Mouse (Mus musculus): ENCODE results near the gene Coq4.

GRCm38 (mm10) chr2:29817426-29818232, 30.3 kb downstream of the Coq4 start:
- TF ChIP-seq CTCF (IDR thresholded peaks at IDR 0.05; ENCODE audit: low read depth, low read length), result peak; percentile 60
- no peak for TF ChIP-seq POLR2A (IDR thresholded peaks at IDR 0.05; ENCODE audit: borderline replicate concordance, low read depth, low read length)
